Mouse (Mus musculus): ENCODE measurements around the gene Abcb10.

- no peak for TF ChIP-seq CTCF (IDR thresholded peaks at IDR 0.05; ENCODE audit: low read depth)
- TF ChIP-seq EP300 (IDR thresholded peaks at IDR 0.05; ENCODE audit: low read depth), result no peak
Observed at GRCm38 (mm10) chr8:123958130-123958529, 24.8 kb downstream of the Abcb10 start.
